Comparison of ENCODE assay signal across 9 mouse cellular contexts in the genomic region with DNA sequence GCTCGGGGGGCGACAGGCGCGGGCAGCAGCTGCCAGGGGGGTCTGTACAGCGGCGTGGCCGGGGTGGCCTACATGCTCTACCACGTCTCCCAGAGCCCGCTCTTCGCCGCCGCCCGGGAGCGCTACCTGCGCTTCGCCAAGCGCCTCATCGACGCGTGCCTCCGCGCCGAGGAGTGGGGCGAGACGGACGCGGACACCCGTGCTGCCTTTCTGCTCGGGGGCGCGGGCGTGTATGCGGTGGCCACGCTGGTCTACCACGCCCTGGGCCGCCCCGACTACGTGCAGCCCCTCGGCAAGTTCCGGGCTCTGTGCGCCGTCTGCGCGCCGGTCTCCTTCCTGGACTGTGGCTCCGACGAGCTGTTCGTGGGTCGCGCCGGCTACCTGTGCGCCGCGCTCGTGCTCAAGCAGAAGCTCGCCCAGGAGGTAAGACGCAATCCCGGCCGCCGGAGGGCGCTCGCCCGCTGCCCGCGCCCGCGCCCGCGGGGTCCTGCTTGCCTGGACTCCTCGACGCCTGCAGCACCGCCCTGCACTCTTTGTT. TPM values are rescaled to one million over a fixed set of nuclear protein-coding genes. Genes with fewer than 3 reads are reported as not detected.
DNase-seq lines count a peak whose midpoint lies in the region; ATAC-seq and TF ChIP-seq lines count a peak whose summit lies in the region.
"Had no signal": no experiment of that assay in that cellular context is flagged by ENCODE, and none has a peak within 500 bp of the region (broad histone marks: within the 10 kb centered on the region; RNA-seq: fewer than 3 reads in every experiment).

No protein-coding gene starts in this region.

- H3K27me3 ChIP-seq in intestine, embryonic 16.5 days (replicated peaks; ENCODE audit: control insufficient read depth, insufficient read depth, low read length) = no peaks in the 10 kb centered on the region; the same call in 1 of the 2 replicates
- H3K27me3 ChIP-seq in liver, embryonic 16.5 days (ENCODE audit: control insufficient read depth, insufficient read depth, low read depth, low read length) = peaks cover 17% of the 10 kb centered on the region
- H3K27me3 ChIP-seq in neural tube, embryonic 15.5 days (replicated peaks) = no peaks in the 10 kb centered on the region

- H3K9me3 ChIP-seq in intestine, embryonic 16.5 days (ENCODE audit: control insufficient read depth, low read length) = no peaks in the 10 kb centered on the region
- H3K9me3 ChIP-seq in liver, embryonic 16.5 days (replicated peaks; ENCODE audit: control insufficient read depth, low read length) = no peaks in the 10 kb centered on the region; the same call in 1 of the 2 replicates
- no peaks in the 10 kb centered on the region for H3K9me3 ChIP-seq in neural tube, embryonic 15.5 days (replicated peaks)

- ATAC-seq in intestine, embryonic 16.5 days = peak; percentile 68
- no peak for ATAC-seq in liver, embryonic 16.5 days (ENCODE audit: low read depth)
- ATAC-seq in neural tube, embryonic 15.5 days (ENCODE audit: low FRiP score) = peak; percentile 80

- WGBS in intestine, embryonic 16.5 days = 12% methylated on average over 54 of the region's 72 CpGs
- WGBS in liver, embryonic 16.5 days (ENCODE audit: insufficient replicate concordance) = 20% methylated on average over 72 of the region's 72 CpGs
- 33% methylated on average over 62 of the region's 72 CpGs for WGBS in neural tube, embryonic 15.5 days

- intact Hi-C loops in left cerebral cortex, postnatal 36 days (cut with DNase I) = no loop called here
- intact Hi-C loops in gastrocnemius, adult 2 months (cut with DNase I) = no loop called here

- no peaks in the 10 kb centered on the region for H3K36me3 ChIP-seq in intestine, embryonic 16.5 days (ENCODE audit: control insufficient read depth, insufficient read depth, low read length)
- H3K36me3 ChIP-seq in liver, embryonic 16.5 days (ENCODE audit: control insufficient read depth, insufficient read depth) = no peaks in the 10 kb centered on the region
- H3K36me3 ChIP-seq in neural tube, embryonic 15.5 days = no peaks in the 10 kb centered on the region

- no peaks in the 10 kb centered on the region for H3K4me1 ChIP-seq in intestine, embryonic 16.5 days (ENCODE audit: control insufficient read depth, insufficient read depth, low read length)
- no peaks in the 10 kb centered on the region for H3K4me1 ChIP-seq in liver, embryonic 16.5 days (ENCODE audit: control insufficient read depth, low read depth, low read length)
- H3K4me1 ChIP-seq in neural tube, embryonic 15.5 days = peaks cover 2% of the 10 kb centered on the region; the same call in 1 of the 2 replicates

- H3K4me2 ChIP-seq in intestine, embryonic 16.5 days (ENCODE audit: low read depth, low read length) = peak overlapping the region; percentile 75
- H3K4me2 ChIP-seq in liver, embryonic 16.5 days (ENCODE audit: low read depth, low read length) = peak overlapping the region; percentile 57
- peak overlapping the region; percentile 71 for H3K4me2 ChIP-seq in neural tube, embryonic 15.5 days

- TF ChIP-seq CTCF in gastrocnemius, adult 2 months (IDR thresholded peaks at IDR 0.05) = peak; percentile 50

- DNase-seq in left cerebral cortex, postnatal 36 days (ENCODE audit: low spot score in 2 of 2) = peak; percentile 8 to 20
- DNase-seq in left cerebral cortex, adult 8-10 months (ENCODE audit: low spot score in 2 of 2) = no peak
- DNase-seq in cerebellum, adult 8-10 months = peak; percentile 65
- peak; percentile 42 for DNase-seq in gastrocnemius, adult 2 months
- DNase-seq in urinary bladder, postnatal 36 days (ENCODE audit: low spot score in 2 of 2) = peak; percentile 26 to 36

- H3K4me3 ChIP-seq in gastrocnemius, adult 2 months = peak overlapping the region; percentile 69
- peak overlapping the region; percentile 50 for H3K4me3 ChIP-seq in intestine, embryonic 16.5 days (ENCODE audit: low read length)
- peak overlapping the region; percentile 40 for H3K4me3 ChIP-seq in liver, embryonic 16.5 days (ENCODE audit: low read depth, low read length)
- H3K4me3 ChIP-seq in neural tube, embryonic 15.5 days (replicated peaks) = peak overlapping the region; percentile 49

- H3K27ac ChIP-seq in gastrocnemius, adult 2 months = no peak overlapping the region
- H3K27ac ChIP-seq in intestine, embryonic 16.5 days (ENCODE audit: low read length) = no peak overlapping the region
- no peak overlapping the region for H3K27ac ChIP-seq in liver, embryonic 16.5 days (ENCODE audit: low read length)
- no peak overlapping the region for H3K27ac ChIP-seq in neural tube, embryonic 15.5 days (replicated peaks)

- H3K9ac ChIP-seq in intestine, embryonic 16.5 days (ENCODE audit: low read depth, low read length) = peak overlapping the region; percentile 40
- no peak overlapping the region for H3K9ac ChIP-seq in liver, embryonic 16.5 days (ENCODE audit: low read depth, low read length)
- H3K9ac ChIP-seq in neural tube, embryonic 15.5 days (replicated peaks) = peak overlapping the region; percentile 42

RNA-seq across cellular contexts. Expression of a gene that starts 0.7 kb away (rescaled TPM):
- 1 to 10 TPM; 5.8 to 6.9 TPM for total RNA-seq in left cerebral cortex, postnatal 36 days (2021)
- 1 to 10 TPM; 5.5 to 7.1 (median 6.4) TPM for total RNA-seq in left cerebral cortex, adult 8-10 months (2022)
- under 1 TPM; 0.13 to 0.73 TPM for total RNA-seq in gastrocnemius, adult 2 months (2021)
- 0.43 and 0.72 TPM in 2 replicates for polyA plus RNA-seq in intestine, embryonic 16.5 days (2015; fragmentation: Nextera tagmentation; extraction: Ambion mirVana)
- polyA plus RNA-seq in liver, embryonic 16.5 days (2015; fragmentation: Nextera tagmentation; extraction: Ambion mirVana) = 0.19 and 0.33 TPM in 2 replicates
- 2.8 and 3.1 TPM in 2 replicates for polyA plus RNA-seq in neural tube, embryonic 15.5 days (2015; fragmentation: Nextera tagmentation; extraction: Ambion mirVana)

RNA-seq across cellular contexts. Expression of a gene that starts 56.2 kb away (rescaled TPM):
- total RNA-seq in left cerebral cortex, postnatal 36 days (2021) = not detected
- not detected for total RNA-seq in left cerebral cortex, adult 8-10 months (2022)
- total RNA-seq in gastrocnemius, adult 2 months (2021) = not detected
- not detected in 2 replicates for polyA plus RNA-seq in intestine, embryonic 16.5 days (2015; fragmentation: Nextera tagmentation; extraction: Ambion mirVana)
- polyA plus RNA-seq in liver, embryonic 16.5 days (2015; fragmentation: Nextera tagmentation; extraction: Ambion mirVana) = 3.4 and 3.8 TPM in 2 replicates
- 0.23 TPM in 1 of 2 replicates, not detected in the other for polyA plus RNA-seq in neural tube, embryonic 15.5 days (2015; fragmentation: Nextera tagmentation; extraction: Ambion mirVana)
- polyA plus RNA-seq: Patski had no signal

Comparison
In these comparisons a context has a peak if more than half of its experiments do, and no peak if none do; other contexts are left out.
1. DNase-seq: peak in left cerebral cortex, postnatal 36 days (2 of 2), cerebellum, adult 8-10 months (single experiment), gastrocnemius, adult 2 months (single experiment) and urinary bladder, postnatal 36 days (2 of 2); none in left cerebral cortex, adult 8-10 months (0 of 2).
2. Peak in every context shown above with its lines, with median percentiles within 50 percentile points of each other: H3K4me3 ChIP-seq and H3K4me2 ChIP-seq.